Mouse (Mus musculus): ENCODE measurements around the gene Rnf223.
"Not testable (repeated sequence)": the region's sequence is repeated elsewhere in the genome, so short reads cannot be mapped to it uniquely, and the experiment has no call there.

Gene Rnf223

GRCm38 (mm10) chr4:156128746-156129145 lies 1.6 kb upstream of the Rnf223 start:
- in situ Hi-C loops (cut with MboI, MseI), result no loop called here

GRCm38 (mm10) chr4:156130940-156131339 lies 627 bp downstream of the Rnf223 start:
- in situ Hi-C loops (cut with MboI, MseI), result no loop called here

GRCm38 (mm10) chr4:156133334-156133733 lies 3.0 kb downstream of the Rnf223 start:
- in situ Hi-C loops (cut with MboI, MseI), result no loop called here

- in situ Hi-C loops (cut with MboI, MseI), result no loop called here
Observed at GRCm38 (mm10) chr4:156133943-156134605, 3.8 kb downstream of the Rnf223 start.

GRCm38 (mm10) chr4:156135112-156135511 lies 4.8 kb downstream of the Rnf223 start:
- in situ Hi-C loops (cut with MboI, MseI), result no loop called here

- in situ Hi-C loops (cut with MboI, MseI), result no loop called here
Observed at GRCm38 (mm10) chr4:156135801-156136200, 5.5 kb downstream of the Rnf223 start.

- in situ Hi-C loops (cut with MboI, MseI), result no loop called here
Observed at GRCm38 (mm10) chr4:156136285-156137100, 6.2 kb downstream of the Rnf223 start.

- in situ Hi-C loops (cut with MboI, MseI), result not testable (repeated sequence)
Observed at GRCm38 (mm10) chr4:156150887-156151286, 20.6 kb downstream of the Rnf223 start.

- in situ Hi-C loops (cut with MboI, MseI), result no loop called here
Observed at GRCm38 (mm10) chr4:156154771-156155170, 24.5 kb downstream of the Rnf223 start.

- in situ Hi-C loops (cut with MboI, MseI), result no loop called here
Observed at GRCm38 (mm10) chr4:156166477-156166876, 36.2 kb downstream of the Rnf223 start.

GRCm38 (mm10) chr4:156168611-156169010 lies 38.3 kb downstream of the Rnf223 start:
- in situ Hi-C loops (cut with MboI, MseI), result no loop called here

- in situ Hi-C loops (cut with MboI, MseI), result no loop called here
Observed at GRCm38 (mm10) chr4:156169129-156169528, 38.8 kb downstream of the Rnf223 start.

GRCm38 (mm10) chr4:156171828-156172227 lies 41.5 kb downstream of the Rnf223 start:
- in situ Hi-C loops (cut with MboI, MseI), result loop anchor here (5.0 kb wide), 1 partner anchor 730 kb away; no protein-coding TSS in a partner anchor

GRCm38 (mm10) chr4:156177630-156178029 lies 47.3 kb downstream of the Rnf223 start:
- in situ Hi-C loops (cut with MboI, MseI), result no loop called here

Measured in T-helper 1 cell (primary cell).